Mouse (Mus musculus) cerebellum, adult 11 months (tissue): ENCODE results near the gene Ppp2r5d.

Experiments used
- DNase-seq: peaks from one replicate; pipeline ENCODE4 v3.0.0; 2022

Gene Ppp2r5d

GRCm38 (mm10) chr17:46704887-46705835 lies at the start of gene Ppp2r5d:
Ppp2r5d (minus strand) TSS chr17:46705111.
- DNase-seq: peak; percentile 95

GRCm38 (mm10) chr17:46751794-46752556 lies 47.1 kb upstream of the Ppp2r5d start, which contains the start of gene Cnpy3:
Cnpy3 (minus strand) TSS chr17:46752214.
- peak; percentile 98 for DNase-seq

- DNase-seq: no peak
These were observed 46.3 kb upstream of the Ppp2r5d start for GRCm38 (mm10) chr17:46751056-46751793.

- DNase-seq: no peak
These were observed 45.7 kb upstream of the Ppp2r5d start for GRCm38 (mm10) chr17:46750580-46750979.

GRCm38 (mm10) chr17:46749282-46749681 lies 44.4 kb upstream of the Ppp2r5d start:
- DNase-seq: no peak

GRCm38 (mm10) chr17:46747806-46748205 lies 42.9 kb upstream of the Ppp2r5d start:
- no peak for DNase-seq

GRCm38 (mm10) chr17:46747234-46747633 lies 42.3 kb upstream of the Ppp2r5d start:
- DNase-seq: no peak

- DNase-seq: no peak
These were observed 40.6 kb upstream of the Ppp2r5d start for GRCm38 (mm10) chr17:46745506-46745905.

GRCm38 (mm10) chr17:46742986-46743385 lies 38.1 kb upstream of the Ppp2r5d start:
- DNase-seq: no peak

GRCm38 (mm10) chr17:46741305-46741704 lies 36.4 kb upstream of the Ppp2r5d start:
- no peak for DNase-seq

GRCm38 (mm10) chr17:46736160-46736559 lies 31.2 kb upstream of the Ppp2r5d start:
- DNase-seq: no peak

GRCm38 (mm10) chr17:46735287-46735686 lies 30.4 kb upstream of the Ppp2r5d start:
- no peak for DNase-seq

- DNase-seq: no peak
These were observed 29.1 kb upstream of the Ppp2r5d start for GRCm38 (mm10) chr17:46734055-46734454.

GRCm38 (mm10) chr17:46728904-46729318 lies 24.0 kb upstream of the Ppp2r5d start, which contains the start of gene Gnmt:
Gnmt (minus strand) TSS chr17:46729168.
- DNase-seq: peak; percentile 85

- DNase-seq: no peak
These were observed 23.6 kb upstream of the Ppp2r5d start for GRCm38 (mm10) chr17:46728496-46728895.

- no peak for DNase-seq
These were observed 23.1 kb upstream of the Ppp2r5d start for GRCm38 (mm10) chr17:46728021-46728420.

- DNase-seq: no peak
These were observed 22.4 kb upstream of the Ppp2r5d start for GRCm38 (mm10) chr17:46727271-46727670.

GRCm38 (mm10) chr17:46725731-46726645 lies 21.1 kb upstream of the Ppp2r5d start:
- peak; percentile 78 for DNase-seq

- no peak for DNase-seq
These were observed 20.4 kb upstream of the Ppp2r5d start for GRCm38 (mm10) chr17:46725273-46725672.

GRCm38 (mm10) chr17:46724477-46725084 lies 19.7 kb upstream of the Ppp2r5d start:
- no peak for DNase-seq

GRCm38 (mm10) chr17:46721077-46721476 lies 16.2 kb upstream of the Ppp2r5d start:
- DNase-seq: no peak
